Mouse (Mus musculus) bone marrow, adult 2 months (tissue): Measurements from ENCODE around the gene Ptpre.

Experiments
- CTCF ChIP-seq: fragments of 200-500 bp; IDR thresholded peaks from 2 replicates; pipeline ENCODE4 v1.5.1; 2011; ENCODE audit warnings: low read length, control low read depth; ENCODE audit not compliant: control insufficient read depth, insufficient read depth
- POLR2A ChIP-seq: fragments of 200-500 bp; IDR thresholded peaks from 2 replicates; pipeline ENCODE4 v1.6.1; 2011; ENCODE audit warnings: low read depth, mild to moderate bottlenecking, control low read depth, low read length, borderline replicate concordance; ENCODE audit not compliant: control insufficient read depth

- TF ChIP-seq CTCF (no peak), POLR2A (no peak)
These were observed 112.8 kb downstream of the Ptpre start for GRCm38 (mm10) chr7:135650061-135650460.
